Mouse (Mus musculus): ENCODE measurements around the gene Rnf34.

- no peak for TF ChIP-seq CTCF (IDR thresholded peaks at IDR 0.05; ENCODE audit: low read depth, low read length)
- TF ChIP-seq POLR2A (IDR thresholded peaks at IDR 0.05; ENCODE audit: borderline replicate concordance, low read depth, low read length) = no peak
Measured at GRCm38 (mm10) chr5:122902228-122902627, 52.4 kb downstream of the Rnf34 start.

All from bone marrow macrophage, adult 2 months (primary cell).